Mouse (Mus musculus): ENCODE results near the gene Gpr12.
"Not testable (repeated sequence)": the region's sequence is repeated elsewhere in the genome, so short reads cannot be mapped to it uniquely, and the experiment has no call there.

The Gpr12 gene

GRCm38 (mm10) chr5:146586357-146587070 lies 1.5 kb upstream of the Gpr12 start:
- DNase-seq (ENCODE audit: low spot score): no peak

DNA sequence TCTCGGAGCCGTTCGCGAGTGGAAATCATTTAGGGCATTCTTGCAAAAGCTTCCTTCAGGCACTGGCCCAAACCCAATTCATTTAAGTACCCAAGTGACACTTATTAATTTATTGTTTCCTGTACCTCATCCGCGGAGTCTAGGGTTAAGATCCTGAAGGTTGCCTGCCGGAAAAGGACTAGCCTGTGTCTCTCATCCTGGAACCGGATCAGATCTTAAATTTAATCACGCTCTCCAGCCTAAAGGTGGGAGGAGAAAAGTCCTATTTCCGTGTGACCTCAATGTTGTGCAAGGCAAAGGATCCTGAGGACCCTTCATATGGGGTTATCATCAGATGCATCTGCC lies 240 bp upstream of the Gpr12 start:
- DNase-seq (ENCODE audit: low spot score): no peak

- DNase-seq (ENCODE audit: low spot score): no peak
These were observed 922 bp downstream of the Gpr12 start for GRCm38 (mm10) chr5:146584156-146584477.

DNA sequence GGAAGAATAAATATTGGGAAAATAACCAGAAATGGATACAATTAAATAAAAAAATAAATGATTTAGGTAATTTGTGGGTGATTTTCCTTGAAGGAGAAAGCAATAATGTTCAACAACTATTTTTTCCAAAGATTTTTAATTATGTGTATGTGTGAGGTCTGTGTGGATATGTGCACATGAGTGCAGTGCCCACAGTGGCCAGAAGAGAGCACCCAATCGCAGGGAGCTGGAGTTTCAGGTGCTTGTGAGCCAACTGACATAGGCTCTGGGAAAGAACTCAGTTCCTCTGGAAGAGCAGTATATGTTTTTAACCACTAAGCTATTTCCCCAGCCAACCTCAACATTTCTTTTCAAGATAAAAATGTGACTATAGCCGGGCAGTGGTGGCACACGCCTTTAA lies 8.4 kb downstream of the Gpr12 start:
- no peak for DNase-seq (ENCODE audit: low spot score)

DNA sequence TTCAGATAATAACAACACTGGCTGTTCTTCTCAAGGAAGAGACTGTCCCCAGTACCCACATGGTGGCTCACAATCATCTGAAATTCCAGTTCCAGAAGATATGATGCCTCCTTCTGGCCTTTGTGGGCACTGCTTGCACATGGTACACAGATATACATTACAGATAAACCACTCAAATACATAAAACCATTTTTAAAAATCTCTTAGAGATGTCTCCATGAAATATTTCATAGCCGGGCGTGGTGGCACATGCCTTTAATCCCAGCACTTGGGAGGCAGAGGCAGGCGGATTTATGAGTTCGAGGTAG lies 12.3 kb downstream of the Gpr12 start:
- DNase-seq (ENCODE audit: low spot score): not testable (repeated sequence)

GRCm38 (mm10) chr5:146571830-146572734 lies 13.0 kb downstream of the Gpr12 start:
- DNase-seq (ENCODE audit: low spot score): not testable (repeated sequence)

- DNase-seq (ENCODE audit: low spot score): not testable (repeated sequence)
These were observed 14.9 kb downstream of the Gpr12 start for GRCm38 (mm10) chr5:146570179-146570578.

DNA sequence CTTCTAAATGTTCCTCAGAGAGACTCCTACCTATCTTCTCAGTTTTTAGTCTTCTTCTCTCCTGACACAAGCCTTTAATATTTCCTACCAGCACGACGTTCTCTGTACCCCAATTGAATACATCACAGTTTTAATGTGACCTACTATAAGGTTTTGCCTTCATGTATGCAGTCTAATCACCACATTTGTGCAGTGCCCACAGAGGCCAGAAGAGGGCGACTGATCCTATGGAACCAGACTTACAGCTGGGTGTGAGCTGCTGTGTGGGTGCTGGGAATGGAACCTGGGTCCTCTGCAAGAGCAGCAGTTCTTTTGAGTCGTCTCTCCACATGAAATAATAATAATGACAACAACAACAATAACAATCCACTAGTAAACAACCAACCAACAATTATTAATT lies 18.0 kb downstream of the Gpr12 start:
- no peak for DNase-seq (ENCODE audit: low spot score)

DNA sequence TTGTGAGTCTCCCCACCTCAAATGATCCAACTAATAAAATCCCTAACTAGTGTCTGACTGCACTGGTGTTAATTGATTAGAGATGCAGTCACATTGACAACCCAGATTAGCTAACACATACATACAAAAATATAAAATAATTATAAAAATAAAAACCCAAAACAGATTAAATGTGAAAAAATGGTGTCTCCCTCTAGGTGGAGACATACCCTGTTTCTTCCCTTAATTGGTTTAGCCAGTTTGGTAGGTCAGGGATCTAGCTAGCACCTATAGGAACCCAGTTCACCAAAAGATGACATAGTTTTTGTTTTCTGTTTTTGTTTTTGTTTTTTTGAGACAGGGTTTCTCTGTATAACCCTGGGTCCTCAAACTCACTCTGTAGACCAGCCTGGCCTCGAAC lies 20.8 kb downstream of the Gpr12 start:
- no peak for DNase-seq (ENCODE audit: low spot score)

- not testable (repeated sequence) for DNase-seq (ENCODE audit: low spot score)
These were observed 29.2 kb downstream of the Gpr12 start, which contains the start of gene Gm3415 for GRCm38 (mm10) chr5:146555836-146556235. Gene Gm3415, plus strand, starts transcription at chr5:146556136.

DNA sequence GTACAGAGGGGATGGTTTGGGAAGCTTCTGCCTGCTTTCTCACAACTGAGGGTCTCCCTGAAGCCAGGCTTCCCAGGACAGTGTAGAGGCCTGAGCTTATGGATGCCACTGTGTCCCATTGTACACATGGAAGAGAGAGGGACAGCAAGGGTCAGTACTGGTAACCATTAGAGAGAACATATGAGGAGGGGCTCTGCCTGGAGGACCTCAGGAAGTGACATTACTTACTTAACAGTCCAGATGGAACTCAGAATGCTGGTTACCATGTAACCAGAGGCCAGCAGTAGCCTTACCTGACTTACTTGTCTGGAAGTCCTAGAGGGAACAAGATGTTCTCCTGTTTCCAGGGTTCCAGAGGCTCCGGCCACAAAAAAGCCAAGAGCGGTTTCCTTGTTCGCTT lies 47.7 kb downstream of the Gpr12 start, which contains the start of gene Gm3409:
Gm3409 (plus strand) TSS at position 301 of the 400 bp plus-strand sequence.
- DNase-seq (ENCODE audit: low spot score): not testable (repeated sequence)
